Mouse (Mus musculus) intestine, postnatal 0 days (tissue): ENCODE data around the gene C1qtnf1. TPM values are rescaled to one million over a fixed set of nuclear protein-coding genes. Genes with fewer than 3 reads are reported as not detected.
A peak's percentile ranks its signal among the peaks of the same experiment; 100 is the strongest.

Experiments used
- ATAC-seq: fragments of 200-750 bp; cut with Nextera tagmentation; 2 replicates; pipeline ENCODE4 v1.8.0; 2017; ENCODE audit warnings: mild to moderate bottlenecking, moderate TSS enrichment, moderate library complexity
- H3K27ac ChIP-seq: fragments of 300-500 bp; sonication (generic); 2 replicates; pipeline ENCODE4 v1.5.1; 2014; ENCODE audit warnings: mild to moderate bottlenecking, low read depth, low read length, moderate library complexity
- H3K27me3 ChIP-seq: fragments of 300-500 bp; sonication (generic); replicated peaks from 2 replicates; pipeline ENCODE4 v1.6.1; 2014; ENCODE audit warnings: low read length, mixed read lengths; ENCODE audit not compliant: control insufficient read depth, insufficient read depth
- H3K36me3 ChIP-seq: fragments of 300-500 bp; sonication (generic); 2 replicates; pipeline ENCODE4 v1.6.1; 2014; ENCODE audit warnings: mild to moderate bottlenecking, moderate library complexity; ENCODE audit not compliant: control insufficient read depth, insufficient read depth
- H3K4me1 ChIP-seq: fragments of 300-500 bp; sonication (generic); replicated peaks from 2 replicates; pipeline ENCODE4 v1.6.1; 2014; ENCODE audit warnings: antibody characterized with exemption, low read length, mixed read lengths; ENCODE audit not compliant: control insufficient read depth, insufficient read depth
- H3K4me2 ChIP-seq: fragments of 300-500 bp; sonication (generic); replicated peaks from 2 replicates; pipeline ENCODE4 v1.6.1; 2014; ENCODE audit warnings: low read depth, mild to moderate bottlenecking, moderate library complexity
- H3K4me3 ChIP-seq: fragments of 300-500 bp; sonication (generic); 2 replicates; pipeline ENCODE4 v1.5.1; 2014; ENCODE audit warnings: low read depth, low read length
- H3K9ac ChIP-seq: fragments of 300-500 bp; sonication (generic); 2 replicates; pipeline ENCODE4 v1.6.1; 2014; ENCODE audit warnings: mild to moderate bottlenecking, low read depth, low read length
- H3K9me3 ChIP-seq: fragments of 300-500 bp; sonication (generic); 2 replicates; pipeline ENCODE4 v1.6.1; 2016; ENCODE audit warnings: mixed run types; ENCODE audit not compliant: control insufficient read depth
- CTCF ChIP-seq: sonication (generic); IDR thresholded peaks from 2 replicates; pipeline ENCODE4 v1.5.1; 2016; ENCODE audit warnings: low read depth, mild to moderate bottlenecking, control low read depth, antibody characterized with exemption, moderate library complexity
- WGBS: fragments of 180-500 bp; shearing (Covaris S2); extraction: QIAGEN DNeasy Blood & Tissue Kit; methylation state at CpG from one replicate; pipeline ENCODE4 v1.1.7; 2014; 5-methylcytosine and 5-hydroxymethylcytosine counted together
- polyA plus RNA-seq: library from polyadenylated mRNA; unstranded; fragments of >200 nt; fragmentation: Nextera tagmentation; extraction: Ambion mirVana; gene quantifications from 2 replicates; pipeline ENCODE4 v1.2.1, GENCODE M21; 2015

The C1qtnf1 gene
- polyA plus RNA-seq, 1 experiment from 2014 or later: 6.1 TPM

- WGBS: 84% methylated on average over 6 of the region's 6 CpGs
- no peak for ATAC-seq
- H3K4me3 ChIP-seq: no peak overlapping the region
- no peak overlapping the region for H3K4me2 ChIP-seq
- H3K36me3 ChIP-seq: peaks cover 32% of the 10 kb centered on the region; the same call in 1 of the 2 replicates
- peaks cover 18% of the 10 kb centered on the region for H3K4me1 ChIP-seq
- peak overlapping the region; percentile 41; the same call in 1 of the 2 replicates for H3K27ac ChIP-seq
- H3K27me3 ChIP-seq: no peaks in the 10 kb centered on the region
- no peaks in the 10 kb centered on the region for H3K9me3 ChIP-seq
- no peak for TF ChIP-seq CTCF
- H3K9ac ChIP-seq: no peak overlapping the region
These were observed 23.8 kb upstream of the C1qtnf1 start for GRCm38 (mm10) chr11:118403951-118404899.

DNA sequence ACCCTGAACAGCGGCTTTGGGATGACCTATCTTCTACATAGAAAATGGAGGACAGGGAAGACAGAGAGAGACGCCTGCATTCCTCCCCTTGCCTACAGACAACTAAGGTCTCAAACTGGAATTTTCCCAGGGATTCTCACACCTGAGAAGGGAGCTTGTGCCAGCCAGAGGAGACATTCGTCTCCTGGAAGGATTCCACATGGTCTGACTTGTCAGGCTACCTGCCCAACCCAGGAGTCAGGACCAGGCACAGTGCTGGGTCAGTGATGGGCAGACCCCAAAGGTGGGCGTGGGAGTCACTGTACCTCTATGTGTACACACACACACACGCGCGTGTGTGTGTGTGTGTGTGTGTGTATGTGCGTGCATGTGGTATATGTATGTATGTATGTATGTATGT is 22.7 kb upstream of the C1qtnf1 start:
- H3K9ac ChIP-seq: no peak overlapping the region

DNA sequence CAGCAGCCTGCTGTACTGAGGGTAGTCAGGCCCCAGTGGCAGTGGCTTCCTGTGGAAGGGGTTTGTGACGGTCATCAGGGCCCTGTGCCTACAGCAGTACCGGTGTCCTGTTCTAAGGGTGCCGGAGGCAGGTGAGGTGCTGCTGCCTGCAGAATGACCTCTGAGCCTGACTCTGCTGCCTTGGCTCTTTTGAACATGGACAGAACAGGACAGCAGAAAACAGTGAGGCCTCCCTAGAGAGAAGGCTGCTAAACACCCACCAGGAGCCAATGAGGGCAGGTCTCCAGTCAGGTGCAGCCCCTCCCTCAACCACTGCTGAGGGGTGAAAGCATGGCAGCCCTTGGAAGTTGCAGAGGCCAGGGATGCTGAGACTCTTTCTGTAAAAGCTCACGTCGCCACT is 21.5 kb upstream of the C1qtnf1 start:
- ATAC-seq: no peak
- TF ChIP-seq CTCF: no peak
- no peaks in the 10 kb centered on the region for H3K9me3 ChIP-seq
- peaks cover 13% of the 10 kb centered on the region for H3K4me1 ChIP-seq
- no peak overlapping the region for H3K4me2 ChIP-seq
- no peak overlapping the region for H3K4me3 ChIP-seq
- WGBS: 77% methylated on average over 5 of the region's 5 CpGs
- H3K27me3 ChIP-seq: no peaks in the 10 kb centered on the region
- no peak overlapping the region for H3K9ac ChIP-seq
- peaks cover 48% of the 10 kb centered on the region for H3K36me3 ChIP-seq
- H3K27ac ChIP-seq: no peak overlapping the region

More for the DNA sequence above, 22.7 kb upstream of the C1qtnf1 start:
- peaks cover 9% of the 10 kb centered on the region for H3K4me1 ChIP-seq
- 95% methylated on average over 8 of the region's 8 CpGs for WGBS
- no peak overlapping the region for H3K4me2 ChIP-seq
- no peaks in the 10 kb centered on the region for H3K27me3 ChIP-seq
- no peak for ATAC-seq
- no peak overlapping the region for H3K4me3 ChIP-seq
- no peak for TF ChIP-seq CTCF
- no peaks in the 10 kb centered on the region for H3K9me3 ChIP-seq
- H3K27ac ChIP-seq: no peak overlapping the region
- peaks cover 35% of the 10 kb centered on the region; the same call in 1 of the 2 replicates for H3K36me3 ChIP-seq

DNA sequence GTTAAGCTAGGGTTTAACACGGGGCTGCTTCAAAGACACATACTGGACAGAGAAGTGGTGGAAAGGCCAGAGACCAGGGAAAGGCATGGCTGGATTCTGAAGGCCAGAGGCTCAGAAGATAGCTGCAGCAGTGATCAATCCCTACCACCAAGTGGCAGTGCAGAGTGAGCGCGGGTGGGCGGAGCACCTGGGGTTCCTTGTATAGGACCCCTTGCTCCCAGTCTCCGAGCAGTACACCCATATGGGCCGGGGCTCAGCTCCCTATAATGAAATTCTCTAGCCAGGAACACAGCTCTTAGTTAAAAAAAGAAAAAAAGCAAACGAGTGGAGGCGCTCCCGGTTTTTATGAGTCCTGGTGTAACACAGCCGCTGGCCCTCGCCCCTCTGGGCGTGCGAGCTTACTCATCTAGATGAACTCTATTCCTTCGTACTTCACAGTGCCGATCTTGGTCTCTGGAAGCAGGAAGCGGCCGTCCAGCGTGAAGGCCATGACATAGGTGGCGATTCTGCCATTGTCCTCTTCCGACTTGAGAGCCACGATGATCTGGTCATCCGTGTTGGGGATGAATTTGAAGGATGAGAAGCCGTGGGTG is 20.6 kb upstream of the C1qtnf1 start:
- Histone ChIP-seq H3K4me3 (no peak overlapping the region), H3K9me3 (no peaks in the 10 kb centered on the region), H3K4me2 (no peak overlapping the region; the same call in 1 of the 2 replicates), H3K36me3 (peaks cover 49% of the 10 kb centered on the region), H3K27ac (peak overlapping the region; percentile 74), H3K4me1 (peaks cover 13% of the 10 kb centered on the region), H3K27me3 (no peaks in the 10 kb centered on the region), H3K9ac (no peak overlapping the region; the same call in 1 of the 2 replicates)
- ATAC-seq: no peak
- TF ChIP-seq CTCF: peak; percentile 71
- WGBS: 48% methylated on average over 23 of the region's 23 CpGs

- H3K4me3 ChIP-seq: no peak overlapping the region
- no peak for TF ChIP-seq CTCF
- 0 out of 2 replicates have a peak overlapping the region, but pooled peaks have one; percentile 6 for H3K4me2 ChIP-seq
- no peak overlapping the region for H3K9ac ChIP-seq
- no peaks in the 10 kb centered on the region for H3K9me3 ChIP-seq
- no peaks in the 10 kb centered on the region for H3K27me3 ChIP-seq
- no peak for ATAC-seq
- 53% methylated on average over 18 of the region's 18 CpGs for WGBS
- peaks cover 52% of the 10 kb centered on the region for H3K36me3 ChIP-seq
- peaks cover 13% of the 10 kb centered on the region for H3K4me1 ChIP-seq
- H3K27ac ChIP-seq: peak overlapping the region; percentile 89
These were observed 19.8 kb upstream of the C1qtnf1 start for GRCm38 (mm10) chr11:118408051-118408740.
